ENCODE assay signal across 21 mouse cellular contexts in genomic region chr1:11492936-11493335, GRCm38 (mm10).
DNase-seq lines count a peak whose midpoint lies in the region; TF ChIP-seq lines count a peak whose summit lies in the region.
"Had no signal": no experiment of that assay in that cellular context is flagged by ENCODE, and none has a peak within 500 bp of the region (broad histone marks: within the 10 kb centered on the region; RNA-seq: fewer than 3 reads in every experiment).

No protein-coding gene starts in this region.

- H3K27ac ChIP-seq in ES-Bruce4 (ENCODE audit: insufficient read depth, low read length) (no peak overlapping the region), ES-E14 (ENCODE audit: insufficient read depth, low read depth, low read length, poor library complexity, severe bottlenecking) (no peak overlapping the region)
- H3K27ac ChIP-seq: embryonic facial prominence, embryonic 13.5 days; embryonic facial prominence, embryonic 15.5 days; forebrain, embryonic 10.5 days; forebrain, embryonic 12.5 days had no signal

- no peaks in the 10 kb centered on the region for H3K4me1 ChIP-seq in ES-Bruce4 (ENCODE audit: control insufficient read depth, insufficient read depth, low read length)
- no peaks in the 10 kb centered on the region for H3K4me1 ChIP-seq in ES-E14 (ENCODE audit: control insufficient read depth in 2 of 2, insufficient read depth in 2 of 2, low read length in 2 of 2, poor library complexity in 1 of 2)
- H3K4me1 ChIP-seq: embryonic facial prominence, embryonic 13.5 days; embryonic facial prominence, embryonic 15.5 days; forebrain, embryonic 10.5 days; forebrain, embryonic 12.5 days had no signal

- peak; percentile 35 for DNase-seq in ES-E14 (ENCODE audit: low read depth, low spot score)
- DNase-seq in ZHBTc4 (ENCODE audit: low read depth, low spot score) = peak; percentile 64
- DNase-seq in heart, adult 8-10 months (ENCODE audit: low spot score) = no peak
- DNase-seq in right cerebral cortex, postnatal 14 days = no peak
- DNase-seq: adrenal gland, adult 2 months; adrenal gland, postnatal 10 days; adrenal gland, postnatal 36 days; B cell, adult 2 months; cerebellum, adult 11-12 months; cerebellum, adult 2 months; cerebellum, adult 9-11 months; cerebellum, postnatal 14 days; cerebellum, postnatal 36 days; embryo, embryonic 11 days had no signal

- TF ChIP-seq CTCF in ES-Bruce4 (IDR thresholded peaks at IDR 0.05; ENCODE audit: low read depth, low read length) = no peak

- H3K4me3 ChIP-seq in ES-Bruce4 (ENCODE audit: low read depth, low read length) = no peak overlapping the region
- no peak overlapping the region for H3K4me3 ChIP-seq in ES-E14 (ENCODE audit: insufficient read depth in 1 of 2, low read depth in 1 of 2, low read length in 2 of 2, poor library complexity in 1 of 2, severe bottlenecking in 1 of 2)
- H3K4me3 ChIP-seq: embryonic facial prominence, embryonic 13.5 days; embryonic facial prominence, embryonic 15.5 days; erythroblast, embryonic 14.5 days; forebrain, embryonic 10.5 days; forebrain, embryonic 12.5 days had no signal

- no peaks in the 10 kb centered on the region for H3K36me3 ChIP-seq in ES-Bruce4 (ENCODE audit: control insufficient read depth, insufficient read depth, low read length, poor library complexity, severe bottlenecking)
- no peaks in the 10 kb centered on the region for H3K36me3 ChIP-seq in ES-E14 (ENCODE audit: control insufficient read depth, insufficient read depth, low read length, poor library complexity, severe bottlenecking)
- H3K36me3 ChIP-seq: embryonic facial prominence, embryonic 13.5 days; embryonic facial prominence, embryonic 15.5 days; forebrain, embryonic 10.5 days; forebrain, embryonic 12.5 days had no signal

- 0 out of 2 replicates have a peak, but pooled peaks have one; percentile 34 for TF ChIP-seq EP300 in ES-Bruce4 (IDR thresholded peaks at IDR 0.05; ENCODE audit: insufficient read depth, low read depth, low read length)

- H3K9ac ChIP-seq in ES-Bruce4 (ENCODE audit: low read depth, poor library complexity, severe bottlenecking) = no peak overlapping the region
- H3K9ac ChIP-seq in ES-E14 (ENCODE audit: insufficient read depth, low read depth, low read length, poor library complexity, severe bottlenecking) = no peak overlapping the region
- H3K9ac ChIP-seq: embryonic facial prominence, embryonic 13.5 days; embryonic facial prominence, embryonic 15.5 days; forebrain, embryonic 12.5 days had no signal

- H3K9me3 ChIP-seq in ES-Bruce4 (replicated peaks; ENCODE audit: control insufficient read depth, insufficient read depth, low read length, poor library complexity, severe bottlenecking) (peaks cover 2% of the 10 kb centered on the region; the same call in 1 of the 2 replicates), ES-E14 (ENCODE audit: control insufficient read depth, insufficient read depth, low read depth, low read length) (no peaks in the 10 kb centered on the region; the same call in 1 of the 2 replicates)
- H3K9me3 ChIP-seq: embryonic facial prominence, embryonic 13.5 days; embryonic facial prominence, embryonic 15.5 days; forebrain, embryonic 12.5 days had no signal

- in situ Hi-C loops in ES-E14 (cut with MboI; ENCODE audit: low sequenced_read_pairs in 2 of 2, unreplicated experiment in 2 of 2) = no loop called here

- H3K27me3 ChIP-seq in ES-Bruce4 (ENCODE audit: control insufficient read depth, insufficient read depth, low read length, poor library complexity, severe bottlenecking) = no peaks in the 10 kb centered on the region
- H3K27me3 ChIP-seq: CH12.LX; embryonic facial prominence, embryonic 13.5 days; embryonic facial prominence, embryonic 15.5 days; forebrain, embryonic 12.5 days had no signal

- TF ChIP-seq POLR2A in ES-Bruce4 (IDR thresholded peaks at IDR 0.05; ENCODE audit: insufficient read depth, low read length) = no peak

TF ChIP-seq in ES-E14, 5 proteins besides CTCF, POLR2A, EP300 and RAD21:
- TF ChIP-seq HCFC1 (IDR thresholded peaks at IDR 0.05; ENCODE audit: borderline replicate concordance, insufficient read depth, low read length) (no peak), CHD2 (IDR thresholded peaks at IDR 0.05; ENCODE audit: low read depth, low read length) (no peak), ZNF384 (IDR thresholded peaks at IDR 0.05; ENCODE audit: low read depth, low read length) (no peak), ZC3H11A (IDR thresholded peaks at IDR 0.05; ENCODE audit: borderline replicate concordance, low read depth, low read length) (no peak), MAFK (IDR thresholded peaks at IDR 0.05; ENCODE audit: insufficient read depth, low read depth, low read length) (no peak)

Comparison
In these comparisons a context has a peak if more than half of its experiments do, and no peak if none do; other contexts are left out.
1. DNase-seq: peak in ES-E14 (single experiment) and ZHBTc4 (single experiment); none in heart, adult 8-10 months (single experiment) and right cerebral cortex, postnatal 14 days (single experiment).